Mouse (Mus musculus) macrophage (primary cell): ENCODE data around the gene Nol8. TPM values are rescaled to one million over a fixed set of nuclear protein-coding genes. Genes with fewer than 3 reads are reported as not detected.

Experiments used
- H3K27ac ChIP-seq: fragments of 350-480 bp; formaldehyde crosslinking; 2 replicates; pipeline ENCODE4 v1.9.0; 2021
- H3K36me3 ChIP-seq: fragments of 350-480 bp; formaldehyde crosslinking; 2 replicates; pipeline ENCODE4 v1.9.0; 2021; ENCODE audit errors: inconsistent target
- H3K4me3 ChIP-seq: fragments of 350-480 bp; formaldehyde crosslinking; 2 replicates; pipeline ENCODE4 v1.9.0; 2021; ENCODE audit errors: inconsistent target
- H3K79me2 ChIP-seq: fragments of 350-480 bp; formaldehyde crosslinking; 2 replicates; pipeline ENCODE4 v1.9.0; 2021; ENCODE audit errors: inconsistent target
- WGBS: methylation state at CpG from one replicate; pipeline ENCODE4 v1.1.7; 2026; ENCODE audit warnings: inconsistent platforms; ENCODE audit not compliant: missing documents; 5-methylcytosine and 5-hydroxymethylcytosine counted together
- polyA plus RNA-seq: library from polyadenylated mRNA; stranded (reverse); fragments of 250-400 nt; gene quantifications from 3 replicates; pipeline ENCODE4 v1.2.4, GENCODE M21; 2018; ENCODE audit warnings: inconsistent platforms
- total RNA-seq, 78 experiments: library from RNA; depleted of rRNA; stranded (reverse); fragments of 250-400 nt; gene quantifications; 1 replicate in 9 of 78; 2 replicates in 24 of 78; 3 replicates in 43 of 78; 4 replicates in 2 of 78; pipeline ENCODE4 v1.2.4; 2018; ENCODE audit warnings: inconsistent platforms in 56 of 78

Gene Nol8
- total RNA-seq (2018; cell fraction: chromatin; rRNA removed), result 10 to 100 TPM in 22 of 26 experiments, 1 to 10 TPM in 4; 7.6 to 34.8 (median 19.0) TPM
- 10 to 100 TPM in 15 of 26 experiments, 1 to 10 TPM in 11; 3.7 to 13.0 (median 10.1) TPM for total RNA-seq (2018; cell fraction: cytosol; rRNA removed)
- total RNA-seq (2018; cell fraction: nucleus; rRNA removed), result 10 to 100 TPM in 17 of 26 experiments, 1 to 10 TPM in 9; 4.9 to 29.1 (median 12.8) TPM
- polyA plus RNA-seq, result 8.1 to 14.1 TPM (median 12.9 TPM) in 3 replicates

- peaks cover 9% of the 10 kb centered on the region; the same call in 1 of the 2 replicates for H3K79me2 ChIP-seq
- 0 out of 2 replicates have a peak, but pooled peaks cover 13% of the 10 kb centered on the region for H3K36me3 ChIP-seq
- peak within 1 kb of the TSS; percentile 75 for H3K27ac ChIP-seq
- 1% methylated on average over 68 of the region's 68 CpGs for WGBS
- peak within 1 kb of the TSS; percentile 97 for H3K4me3 ChIP-seq
These were observed at the start of gene Nol8, which contains the start of gene Cenpp for GRCm38 (mm10) chr13:49652481-49653179. TSS of gene Nol8 (plus strand) at chr13:49653078. TSS of gene Cenpp (minus strand) at chr13:49652785.

GRCm38 (mm10) chr13:49603603-49604002, 49.3 kb upstream of the Nol8 start:
- H3K4me3 ChIP-seq, result no peak overlapping the region
- H3K36me3 ChIP-seq, result no peaks in the 10 kb centered on the region
- no peaks in the 10 kb centered on the region for H3K79me2 ChIP-seq
- no peak overlapping the region for H3K27ac ChIP-seq

GRCm38 (mm10) chr13:49607714-49608113, 45.2 kb upstream of the Nol8 start, which contains the start of gene Ogn:
TSS of gene Ogn (plus strand) at chr13:49608046.
- Histone ChIP-seq H3K79me2 (no peaks in the 10 kb centered on the region), H3K4me3 (no peak within 1 kb of the TSS), H3K36me3 (no peaks in the 10 kb centered on the region), H3K27ac (no peak within 1 kb of the TSS)
- WGBS, result 97% methylated on average over 4 of the region's 4 CpGs

- Histone ChIP-seq H3K27ac (no peak overlapping the region), H3K36me3 (no peaks in the 10 kb centered on the region), H3K79me2 (no peaks in the 10 kb centered on the region), H3K4me3 (no peak overlapping the region)
- 95% methylated on average over 4 of the region's 4 CpGs for WGBS
These were observed 44.1 kb upstream of the Nol8 start for GRCm38 (mm10) chr13:49608589-49609322.

GRCm38 (mm10) chr13:49617021-49617420, 35.9 kb upstream of the Nol8 start:
- H3K4me3 ChIP-seq, result no peak overlapping the region
- WGBS, result 100% methylated on average over 3 of the region's 3 CpGs
- H3K36me3 ChIP-seq, result no peaks in the 10 kb centered on the region
- no peaks in the 10 kb centered on the region for H3K79me2 ChIP-seq
- H3K27ac ChIP-seq, result no peak overlapping the region

- Histone ChIP-seq H3K79me2 (no peaks in the 10 kb centered on the region), H3K36me3 (no peaks in the 10 kb centered on the region), H3K4me3 (no peak overlapping the region), H3K27ac (no peak overlapping the region)
These were observed 34.5 kb upstream of the Nol8 start for GRCm38 (mm10) chr13:49618365-49618764.

- H3K4me3 ChIP-seq, result no peak overlapping the region
- H3K27ac ChIP-seq, result no peak overlapping the region
- 92% methylated on average over 1 of the region's 1 CpGs for WGBS
- H3K79me2 ChIP-seq, result no peaks in the 10 kb centered on the region
- H3K36me3 ChIP-seq, result no peaks in the 10 kb centered on the region
These were observed 29.7 kb upstream of the Nol8 start for GRCm38 (mm10) chr13:49623216-49623615.

GRCm38 (mm10) chr13:49628167-49628566, 24.7 kb upstream of the Nol8 start:
- H3K79me2 ChIP-seq, result no peaks in the 10 kb centered on the region
- no peak overlapping the region for H3K27ac ChIP-seq
- no peak overlapping the region for H3K4me3 ChIP-seq
- no peaks in the 10 kb centered on the region for H3K36me3 ChIP-seq

- Histone ChIP-seq H3K79me2 (no peaks in the 10 kb centered on the region), H3K27ac (no peak overlapping the region), H3K4me3 (no peak overlapping the region), H3K36me3 (no peaks in the 10 kb centered on the region)
- 93% methylated on average over 2 of the region's 2 CpGs for WGBS
These were observed 23.8 kb upstream of the Nol8 start for GRCm38 (mm10) chr13:49629076-49629475.

GRCm38 (mm10) chr13:49639965-49640364, 12.9 kb upstream of the Nol8 start:
- WGBS, result 94% methylated on average over 2 of the region's 2 CpGs
- Histone ChIP-seq H3K79me2 (no peaks in the 10 kb centered on the region), H3K36me3 (no peaks in the 10 kb centered on the region), H3K4me3 (no peak overlapping the region), H3K27ac (no peak overlapping the region)

- Histone ChIP-seq H3K27ac (no peak overlapping the region), H3K79me2 (no peaks in the 10 kb centered on the region), H3K4me3 (no peak overlapping the region), H3K36me3 (no peaks in the 10 kb centered on the region)
- WGBS, result 94% methylated on average over 6 of the region's 6 CpGs
These were observed 10.2 kb upstream of the Nol8 start for GRCm38 (mm10) chr13:49642650-49643049.

GRCm38 (mm10) chr13:49643669-49644362, 9.1 kb upstream of the Nol8 start:
- H3K4me3 ChIP-seq, result no peak overlapping the region
- no peak overlapping the region for H3K27ac ChIP-seq
- H3K36me3 ChIP-seq, result no peaks in the 10 kb centered on the region
- no peaks in the 10 kb centered on the region for H3K79me2 ChIP-seq

- no peak overlapping the region for H3K27ac ChIP-seq
- no peaks in the 10 kb centered on the region for H3K36me3 ChIP-seq
- 71% methylated on average over 2 of the region's 2 CpGs for WGBS
- no peak overlapping the region for H3K4me3 ChIP-seq
- H3K79me2 ChIP-seq, result no peaks in the 10 kb centered on the region
These were observed 7.9 kb upstream of the Nol8 start for GRCm38 (mm10) chr13:49644731-49645529.

- H3K36me3 ChIP-seq, result no peaks in the 10 kb centered on the region
- no peaks in the 10 kb centered on the region for H3K79me2 ChIP-seq
- no peak overlapping the region for H3K4me3 ChIP-seq
- 58% methylated on average over 1 of the region's 1 CpGs for WGBS
- no peak overlapping the region for H3K27ac ChIP-seq
These were observed 6.9 kb upstream of the Nol8 start for GRCm38 (mm10) chr13:49646019-49646418.
